12 mouse cellular contexts compared by ENCODE assay signal in the genomic region with DNA sequence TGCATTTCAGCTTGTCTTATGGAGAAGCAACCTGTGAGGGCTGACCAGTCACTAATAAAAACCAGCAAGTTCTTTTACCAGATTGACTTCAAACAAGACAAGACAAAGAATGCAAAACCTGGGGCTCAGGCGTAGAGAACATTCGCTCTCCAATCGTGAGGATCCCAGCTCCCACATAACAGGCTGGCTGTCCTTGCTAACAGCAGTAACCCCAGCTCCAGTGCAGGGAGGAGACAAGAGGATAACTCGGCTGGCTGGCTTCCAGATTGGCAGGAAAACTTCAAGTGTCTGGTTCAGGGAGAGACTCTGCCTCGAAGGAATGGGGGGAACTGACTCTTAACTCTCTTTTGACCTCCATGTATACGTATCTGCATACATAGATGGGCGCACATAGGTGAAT.
DNase-seq lines count a peak whose midpoint lies in the region; ATAC-seq and TF ChIP-seq lines count a peak whose summit lies in the region.
"Had no signal": no experiment of that assay in that cellular context is flagged by ENCODE, and none has a peak within 500 bp of the region (broad histone marks: within the 10 kb centered on the region; RNA-seq: fewer than 3 reads in every experiment).

No protein-coding gene starts in this region.

- TF ChIP-seq POLR2A in testis, adult 2 months (IDR thresholded peaks at IDR 0.05; ENCODE audit: control insufficient read depth, low read depth, low read length): no peak

- peaks cover 76% of the 10 kb centered on the region for H3K4me1 ChIP-seq in liver, embryonic 13.5 days (replicated peaks)
- H3K4me1 ChIP-seq in testis, adult 2 months (ENCODE audit: control insufficient read depth, insufficient read depth, low read length): no peaks in the 10 kb centered on the region; the same call in 1 of the 2 replicates
- H3K4me1 ChIP-seq in hindbrain, embryonic 13.5 days (replicated peaks): no peaks in the 10 kb centered on the region

- H3K27me3 ChIP-seq in liver, embryonic 13.5 days: no peaks in the 10 kb centered on the region
- no peaks in the 10 kb centered on the region for H3K27me3 ChIP-seq in testis, adult 2 months (ENCODE audit: control insufficient read depth, insufficient read depth, low read length)
- no peaks in the 10 kb centered on the region for H3K27me3 ChIP-seq in hindbrain, embryonic 13.5 days
- H3K27me3 ChIP-seq: embryonic facial prominence, embryonic 12.5 days; limb, embryonic 13.5 days; neural tube, embryonic 15.5 days had no signal

- no peak for TF ChIP-seq CTCF in testis, adult 2 months (IDR thresholded peaks at IDR 0.05; ENCODE audit: control insufficient read depth, insufficient read depth, insufficient replicate concordance, low read depth, low read length)

- H3K36me3 ChIP-seq in liver, embryonic 13.5 days: no peaks in the 10 kb centered on the region
- no peaks in the 10 kb centered on the region for H3K36me3 ChIP-seq in testis, adult 2 months (ENCODE audit: control insufficient read depth, insufficient read depth, low read length)
- no peaks in the 10 kb centered on the region for H3K36me3 ChIP-seq in hindbrain, embryonic 13.5 days
- H3K36me3 ChIP-seq: embryonic facial prominence, embryonic 12.5 days; limb, embryonic 13.5 days; neural tube, embryonic 15.5 days had no signal

- ATAC-seq in liver, embryonic 13.5 days (ENCODE audit: low read depth): no peak
- no peak for ATAC-seq in hindbrain, embryonic 13.5 days (ENCODE audit: low FRiP score)

- WGBS in liver, embryonic 13.5 days (ENCODE audit: insufficient replicate concordance): 77% methylated on average over 7 of the region's 7 CpGs
- WGBS in hindbrain, embryonic 13.5 days: 87% methylated on average over 7 of the region's 7 CpGs

- peak overlapping the region; percentile 80 for H3K27ac ChIP-seq in liver, embryonic 13.5 days
- H3K27ac ChIP-seq in testis, adult 2 months (ENCODE audit: control insufficient read depth, insufficient read depth, low read depth, low read length): peak overlapping the region; percentile 52
- H3K27ac ChIP-seq in hindbrain, embryonic 13.5 days: no peak overlapping the region
- H3K27ac ChIP-seq: embryonic facial prominence, embryonic 12.5 days; left cerebral cortex, adult 2 months; limb, embryonic 13.5 days; neural tube, embryonic 15.5 days had no signal

- intact Hi-C loops in heart, postnatal 36 days (cut with DNase I): loop anchor here (2.0 to 5.0 kb wide), 2 partner anchors 20 to 43 kb away; no protein-coding TSS in a partner anchor

- H3K4me2 ChIP-seq in liver, embryonic 13.5 days: no peak overlapping the region
- H3K4me2 ChIP-seq in hindbrain, embryonic 13.5 days: no peak overlapping the region
- H3K4me2 ChIP-seq: embryonic facial prominence, embryonic 12.5 days; limb, embryonic 13.5 days; neural tube, embryonic 15.5 days had no signal

- H3K9me3 ChIP-seq in liver, embryonic 13.5 days (replicated peaks): no peaks in the 10 kb centered on the region
- no peaks in the 10 kb centered on the region for H3K9me3 ChIP-seq in hindbrain, embryonic 13.5 days
- H3K9me3 ChIP-seq: embryonic facial prominence, embryonic 12.5 days; limb, embryonic 13.5 days; neural tube, embryonic 15.5 days had no signal

- H3K9ac ChIP-seq in liver, embryonic 13.5 days: no peak overlapping the region
- no peak overlapping the region for H3K9ac ChIP-seq in hindbrain, embryonic 13.5 days
- H3K9ac ChIP-seq: embryonic facial prominence, embryonic 12.5 days; limb, embryonic 13.5 days; neural tube, embryonic 15.5 days had no signal

- DNase-seq in heart, postnatal 4 days: peak; percentile 40
- DNase-seq in heart, postnatal 36 days: no peak
- peak; percentile 21 for DNase-seq in lung, postnatal 14 days
- no peak for DNase-seq in lung, postnatal 36 days
- no peak for DNase-seq in liver, embryonic 13.5 days
- no peak for DNase-seq in cerebellum, adult 18-20 months

- H3K4me3 ChIP-seq in liver, embryonic 13.5 days (replicated peaks): no peak overlapping the region
- no peak overlapping the region for H3K4me3 ChIP-seq in testis, adult 2 months (ENCODE audit: control insufficient read depth, low read depth, low read length)
- H3K4me3 ChIP-seq in hindbrain, embryonic 13.5 days: no peak overlapping the region
- H3K4me3 ChIP-seq: embryonic facial prominence, embryonic 12.5 days; left cerebral cortex, adult 2 months; limb, embryonic 13.5 days; neural tube, embryonic 15.5 days had no signal

Comparison
In these comparisons a context has a peak if more than half of its experiments do, and no peak if none do; other contexts are left out.
1. DNase-seq: peak in heart, postnatal 4 days (single experiment) and lung, postnatal 14 days (single experiment); none in heart, postnatal 36 days (0 of 2), lung, postnatal 36 days (single experiment), liver, embryonic 13.5 days (single experiment) and cerebellum, adult 18-20 months (0 of 2).